Mouse (Mus musculus): ENCODE results near the gene Zfand3. TPM values are rescaled to one million over a fixed set of nuclear protein-coding genes. Genes with fewer than 3 reads are reported as not detected.

The Zfand3 gene
- polyA plus RNA-seq, 3 experiments from 2014 or later, result 17.4 to 33.0 (median 17.9) TPM

DNA sequence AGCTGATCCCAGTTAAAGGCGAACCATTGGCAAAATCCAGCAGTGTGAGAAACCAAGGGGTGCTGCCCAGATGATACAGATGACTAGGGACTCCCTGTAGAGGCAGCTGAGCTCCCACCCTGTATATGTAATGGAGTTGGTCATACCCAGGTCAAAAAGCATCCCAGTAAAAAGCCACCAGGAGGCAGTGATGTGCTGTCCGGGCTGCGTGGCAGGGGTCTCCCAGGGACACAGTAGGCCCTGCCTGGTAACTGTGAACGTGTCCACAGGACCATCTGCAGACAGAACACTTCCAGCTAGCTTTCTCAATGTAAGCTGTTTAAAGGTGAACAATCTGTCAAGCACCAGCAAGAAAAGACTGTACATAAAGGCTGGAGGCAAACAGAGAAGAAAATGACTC is 228.2 kb downstream of the Zfand3 start:
- ATAC-seq, result no peak

DNA sequence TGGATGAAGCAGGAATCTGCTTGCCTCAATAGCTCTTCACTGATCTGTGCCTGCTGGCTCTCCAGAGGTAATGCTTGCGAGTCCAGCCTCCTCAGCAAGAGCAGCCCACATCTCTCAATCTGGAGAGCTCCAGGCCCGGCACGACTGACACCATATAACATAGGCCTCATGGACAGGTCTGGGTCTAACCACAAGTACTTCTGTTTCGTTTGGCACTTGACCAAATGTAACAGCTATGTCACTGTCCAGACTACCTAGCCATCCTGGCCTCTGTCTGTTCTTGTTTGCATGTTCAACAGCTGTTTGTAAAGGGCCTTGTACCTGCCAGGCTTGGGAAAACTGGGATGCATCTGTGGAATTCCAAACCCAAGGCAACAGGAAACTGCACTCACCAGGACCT is 230.8 kb downstream of the Zfand3 start:
- no peak for ATAC-seq

DNA sequence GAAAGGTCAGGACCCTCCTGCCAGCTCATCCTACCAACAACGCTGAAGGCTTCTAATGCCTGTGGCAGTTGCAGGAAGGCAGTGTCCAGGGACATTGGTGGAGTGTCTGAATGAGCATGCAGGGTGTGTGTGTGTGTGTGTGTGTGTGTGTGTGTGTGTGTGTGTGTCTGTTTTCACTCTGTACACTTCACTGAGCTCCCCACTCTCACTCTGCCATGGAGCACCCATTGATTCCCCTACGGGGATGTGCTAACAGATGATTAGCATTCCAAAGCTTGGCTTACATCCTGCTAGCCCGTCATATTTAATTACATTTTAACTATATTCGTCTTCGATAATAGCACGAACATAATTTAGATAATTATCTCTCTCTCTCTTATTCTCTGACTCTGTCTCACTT is 232.1 kb downstream of the Zfand3 start:
- no peak for ATAC-seq

DNA sequence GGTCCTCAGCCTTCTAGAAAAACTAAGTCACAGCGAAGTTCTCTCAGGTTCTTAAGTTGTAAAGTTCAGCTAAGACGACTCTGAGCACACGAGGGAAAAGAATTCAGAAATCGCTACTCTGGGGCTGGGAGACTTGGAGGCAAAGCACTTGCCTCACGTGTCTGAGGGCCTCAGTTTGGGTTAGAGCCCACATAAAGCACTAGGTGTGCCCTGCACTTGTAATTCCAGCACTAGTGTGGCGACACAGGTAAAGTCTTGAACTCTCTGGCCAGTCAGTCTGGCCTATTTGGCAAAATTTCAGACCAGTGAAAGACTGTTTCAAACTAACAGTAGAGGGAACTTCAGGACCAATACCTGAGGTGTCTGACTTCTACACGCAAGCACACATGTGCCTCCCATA is 233.1 kb downstream of the Zfand3 start:
- ATAC-seq, result no peak

DNA sequence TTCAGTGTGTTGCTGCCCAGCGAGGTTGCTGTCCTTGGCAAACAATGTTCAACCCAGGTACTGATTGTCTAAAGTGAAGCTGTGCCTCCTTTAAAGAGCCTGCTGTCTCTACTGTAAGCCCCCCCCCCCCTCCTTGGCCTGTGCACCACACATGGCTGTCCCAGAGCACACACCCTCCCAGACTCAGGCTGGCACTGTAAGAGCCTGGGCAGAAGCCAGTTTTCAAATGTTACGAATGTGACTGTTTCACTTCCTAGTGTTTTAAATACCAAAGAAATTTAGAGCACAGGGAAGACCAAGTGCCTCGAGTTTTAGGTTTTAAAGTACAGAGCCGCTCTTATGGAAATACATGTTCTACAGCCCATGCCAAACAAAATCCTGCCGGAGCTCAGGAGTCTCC is 234.9 kb downstream of the Zfand3 start:
- ATAC-seq, result no peak

DNA sequence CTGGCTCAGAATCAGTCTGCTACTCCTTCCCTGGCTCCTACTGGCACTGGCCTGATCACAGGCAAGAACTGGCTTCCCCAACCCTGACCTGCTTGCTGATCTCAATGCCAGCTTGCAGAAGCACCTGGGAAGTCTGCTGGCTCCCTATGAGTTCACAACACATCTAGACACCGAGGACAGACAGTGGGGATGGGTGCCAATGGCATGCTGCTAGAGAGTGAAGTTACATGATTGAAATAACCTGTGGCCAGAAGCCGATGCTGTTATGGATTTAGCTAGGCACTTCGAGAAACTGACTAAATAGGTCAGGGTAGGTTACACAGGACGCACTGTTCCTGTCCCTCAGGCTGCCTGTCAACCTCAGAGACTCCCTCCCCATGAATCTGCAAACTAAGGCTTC is 236.1 kb downstream of the Zfand3 start:
- no peak for ATAC-seq

DNA sequence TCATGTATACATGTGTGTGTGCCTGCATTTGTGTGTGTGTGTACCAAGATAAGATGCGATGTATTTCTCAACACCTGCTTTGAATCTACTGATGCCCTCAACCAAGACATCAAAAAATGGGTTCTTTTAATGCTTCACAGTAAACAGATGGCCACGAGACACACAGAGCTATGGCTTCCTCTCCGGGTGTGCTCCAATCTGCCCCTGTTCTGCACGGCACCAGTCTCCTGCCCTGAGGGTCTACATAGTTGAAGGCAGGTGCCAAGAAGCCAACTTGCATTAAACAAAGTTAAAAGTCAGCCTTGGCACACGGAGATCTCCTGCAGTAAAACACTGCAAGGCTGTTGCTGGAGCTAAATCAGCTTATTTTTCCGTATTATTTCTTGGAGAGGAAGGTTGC is 236.5 kb downstream of the Zfand3 start:
- no peak for ATAC-seq

DNA sequence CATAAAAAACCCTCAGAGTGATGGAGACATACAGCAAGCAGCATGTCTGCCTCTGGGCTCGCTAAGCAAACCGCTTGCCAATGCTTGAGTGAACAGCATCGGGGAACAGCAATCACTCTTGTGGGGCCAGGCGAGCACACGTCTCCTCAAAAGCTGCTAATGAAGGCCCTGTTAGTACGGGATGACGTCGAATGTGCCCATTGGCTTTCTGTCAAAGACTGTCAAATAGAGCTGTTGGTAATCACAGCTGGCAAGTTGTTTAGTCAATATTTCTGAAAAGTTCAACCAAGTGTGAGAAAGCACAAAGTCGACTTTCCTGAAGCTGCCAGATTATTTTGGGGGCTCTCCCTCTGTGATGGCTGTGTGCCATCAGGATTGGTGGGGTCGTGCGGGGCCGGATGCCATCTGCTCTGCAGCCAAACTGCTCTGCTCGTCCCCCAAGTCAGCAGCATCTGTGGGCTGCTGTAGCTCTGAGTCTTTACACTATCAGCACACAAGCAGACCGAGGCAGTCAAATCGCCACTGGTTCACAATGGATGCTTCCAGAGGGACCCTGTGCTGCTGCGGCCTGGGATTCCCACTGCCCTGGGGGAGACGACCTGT is 237.3 kb downstream of the Zfand3 start:
- no peak for ATAC-seq

DNA sequence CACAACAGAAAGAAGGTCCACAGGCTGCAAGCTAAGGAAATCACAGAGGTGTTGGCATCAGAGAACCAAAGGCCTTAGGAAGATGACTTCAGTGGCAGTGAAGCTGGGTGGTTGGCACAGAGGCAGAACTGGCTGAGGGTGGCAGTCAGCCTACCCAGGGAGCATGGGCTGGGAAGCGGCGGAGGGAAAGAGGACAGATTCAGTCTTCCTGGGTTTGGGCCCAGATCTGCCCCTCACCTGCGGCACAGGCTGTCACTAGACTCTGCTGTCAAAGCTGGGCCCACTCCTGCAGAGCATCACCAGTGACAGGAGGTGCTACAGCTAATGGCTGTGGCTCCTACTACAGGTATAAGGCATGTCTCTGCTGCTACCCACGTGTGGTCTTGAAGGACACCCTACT is 238.1 kb downstream of the Zfand3 start:
- ATAC-seq, result no peak

DNA sequence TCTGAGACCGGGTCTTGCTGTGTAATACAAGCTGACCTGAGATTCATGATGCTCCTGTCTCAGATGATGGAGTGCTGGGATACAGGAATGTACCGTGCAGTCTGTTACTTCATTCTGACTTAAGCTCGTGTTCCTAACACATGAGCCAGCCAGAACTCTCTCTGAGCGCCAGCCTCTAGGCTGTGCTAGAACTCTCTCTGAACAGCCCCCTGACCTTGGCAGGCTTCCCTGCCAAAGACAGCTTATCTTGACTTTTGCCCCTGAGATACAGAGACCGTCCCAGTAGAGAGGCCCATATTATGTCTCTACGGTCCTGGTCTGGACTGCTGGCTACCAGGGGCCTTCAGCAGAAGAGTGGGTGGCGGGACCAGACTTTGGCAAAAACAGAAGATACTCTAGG is 239.0 kb downstream of the Zfand3 start:
- no peak for ATAC-seq

DNA sequence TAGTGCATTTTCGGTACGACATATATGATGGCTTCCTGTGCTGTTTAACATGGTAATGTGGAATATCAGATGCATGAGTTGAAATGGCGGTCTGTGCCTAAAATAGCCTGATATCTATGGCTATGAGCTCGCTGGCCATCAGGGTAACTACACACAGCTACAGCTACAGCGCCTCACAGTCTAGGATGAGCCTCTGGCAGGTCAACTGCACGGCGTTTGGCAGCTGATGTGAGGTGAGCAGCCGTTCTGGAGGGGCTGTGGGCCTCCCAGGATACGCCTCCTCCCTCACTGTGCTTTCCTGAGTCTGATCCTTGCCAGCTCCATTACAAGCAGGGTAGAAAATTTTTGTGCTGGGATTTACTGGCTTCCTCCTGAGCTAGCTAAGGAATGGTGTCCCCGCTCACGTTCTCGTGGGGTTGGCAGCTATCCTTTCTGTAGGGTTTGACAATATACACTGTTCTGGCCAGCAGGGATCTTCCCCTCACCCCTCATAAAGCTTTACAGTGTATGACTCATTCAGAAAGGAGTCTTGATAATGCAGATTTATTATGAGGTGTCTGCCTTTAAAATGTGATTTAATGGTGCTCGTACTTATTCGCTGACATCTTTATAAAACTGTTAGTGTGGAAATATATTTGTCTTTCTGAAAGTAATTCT is 240.2 kb downstream of the Zfand3 start:
- ATAC-seq, result no peak

DNA sequence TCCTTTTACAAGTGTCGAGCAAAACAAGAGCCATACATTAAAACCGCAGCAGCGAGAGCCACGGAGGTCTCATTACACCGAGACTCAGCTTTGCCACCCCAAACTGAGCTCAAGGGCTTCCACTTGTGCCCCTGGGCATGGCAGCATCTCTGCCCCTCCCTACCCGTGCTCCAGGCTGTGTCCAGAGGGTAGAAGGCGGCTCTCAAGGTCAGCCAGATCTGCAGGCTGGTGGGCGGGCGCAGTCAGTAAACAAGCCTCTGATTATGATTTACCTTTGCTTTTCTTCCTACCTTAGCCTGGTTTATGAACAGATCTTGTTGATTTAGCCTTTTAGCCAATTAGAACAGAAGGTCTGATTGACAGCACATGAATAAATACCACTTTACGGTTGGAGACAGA is 240.8 kb downstream of the Zfand3 start:
- ATAC-seq, result no peak

DNA sequence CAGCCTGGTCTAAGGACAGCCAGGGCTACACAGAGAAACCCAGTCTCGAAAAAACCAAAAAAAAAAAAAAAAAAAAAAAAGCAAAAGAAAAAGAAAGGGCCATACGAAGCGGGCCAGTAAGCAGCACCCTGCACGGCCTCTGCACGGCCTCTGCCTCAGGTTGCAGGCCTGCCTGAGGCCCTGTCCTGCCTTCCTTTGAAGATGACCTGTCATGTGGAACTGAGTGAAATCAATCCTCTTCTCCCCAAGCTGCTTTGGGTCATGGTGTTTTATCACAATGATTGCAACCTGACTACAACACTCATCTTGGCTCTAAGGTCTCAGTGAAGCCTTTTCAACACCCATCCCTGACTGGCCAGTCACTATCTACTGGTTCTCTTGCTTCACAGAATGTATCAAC is 248.5 kb downstream of the Zfand3 start:
- no peak for ATAC-seq

DNA sequence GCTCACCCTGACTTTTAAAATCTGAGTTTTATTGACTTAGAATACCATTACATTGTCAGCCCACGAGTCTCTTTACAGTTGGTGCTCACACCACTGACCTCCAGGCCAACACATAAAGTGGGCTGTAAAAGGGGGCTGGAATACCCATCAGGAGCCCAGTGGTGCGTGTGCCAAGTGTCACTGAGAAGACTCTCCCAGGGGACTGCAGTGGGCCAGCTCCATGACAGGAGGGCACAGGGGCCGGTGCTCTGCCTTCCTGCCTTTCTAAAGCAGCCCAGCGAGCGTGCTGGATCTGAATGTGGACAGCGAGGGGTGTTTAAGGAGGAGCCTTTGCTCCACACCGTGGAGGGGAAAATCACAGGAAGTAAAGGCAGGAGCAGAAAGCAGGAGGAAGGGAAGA is 249.4 kb downstream of the Zfand3 start:
- ATAC-seq, result no peak

DNA sequence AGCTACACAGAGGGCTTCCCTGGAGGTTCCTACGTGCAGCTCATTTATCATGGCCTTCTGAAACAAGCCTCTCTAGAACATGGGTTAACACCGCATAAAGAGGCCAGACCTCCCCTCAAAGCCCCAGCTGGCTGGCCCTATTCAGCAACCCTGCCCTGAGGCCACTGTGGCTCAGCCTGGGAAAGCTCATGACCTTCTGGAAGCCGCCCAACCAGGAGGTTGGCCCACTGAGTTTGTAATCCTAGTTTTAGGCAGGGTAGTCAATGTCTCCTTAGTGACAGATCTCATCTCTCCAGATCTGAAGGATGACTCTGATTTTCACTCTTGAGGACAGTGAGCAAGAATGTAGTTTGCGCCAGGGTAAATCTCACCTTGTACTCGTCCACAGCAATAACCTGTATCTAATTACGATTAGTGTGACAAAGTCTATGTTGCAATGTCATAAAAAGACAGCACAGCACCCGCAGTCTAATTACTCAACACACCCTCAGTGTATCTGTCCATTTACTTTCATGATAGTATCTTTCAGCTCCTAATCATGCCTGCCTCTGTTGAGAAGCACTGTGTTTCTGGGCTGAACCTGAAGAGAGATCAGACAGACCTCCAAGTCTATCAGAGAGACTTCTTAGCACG is 251.5 kb downstream of the Zfand3 start:
- ATAC-seq, result no peak

DNA sequence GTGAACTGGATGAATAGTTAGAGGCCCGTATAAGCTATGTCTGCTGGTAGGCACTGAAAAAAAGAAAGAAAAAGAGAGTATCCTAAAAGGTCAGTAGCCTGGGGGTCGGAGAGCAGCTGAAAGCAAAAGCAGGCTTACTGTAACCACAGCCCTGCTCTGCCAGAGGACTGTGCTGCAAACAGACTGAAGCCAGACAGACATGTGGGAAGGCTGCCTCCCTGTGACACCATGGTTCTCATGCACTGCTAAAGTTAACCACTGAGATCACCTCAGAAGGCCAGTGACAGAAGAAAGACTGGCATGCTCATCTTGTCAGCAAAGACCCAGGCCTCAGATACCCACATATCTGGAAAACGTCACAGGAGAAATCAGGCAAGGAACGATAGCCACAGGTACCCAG is 253.9 kb downstream of the Zfand3 start:
- no peak for ATAC-seq

DNA sequence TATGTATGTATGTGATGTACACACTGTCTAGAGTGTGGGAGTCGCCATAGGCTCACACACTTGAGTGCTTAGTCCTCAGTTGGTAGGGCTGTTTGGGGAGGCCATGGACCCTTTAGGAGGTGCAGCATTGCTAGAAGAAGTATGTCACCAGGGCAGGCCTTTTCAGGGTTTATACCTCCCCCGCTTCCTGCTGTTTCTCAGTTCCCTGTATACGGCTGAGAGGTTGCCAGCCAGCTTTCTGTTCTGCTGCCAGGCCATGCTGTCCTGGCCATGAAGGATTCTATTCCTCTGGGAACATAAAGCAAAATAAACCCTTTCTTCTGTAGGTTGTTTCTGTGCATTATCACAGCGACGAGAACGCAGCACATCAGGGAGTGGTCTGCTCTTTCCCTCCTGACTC is 255.4 kb downstream of the Zfand3 start:
- ATAC-seq, result no peak

Other genes starting within 250 kb of the Zfand3 start
- gene Mdga1, start 34.6 kb upstream of the Zfand3 start, polyA plus RNA-seq (2017; shearing (Covaris generic)), result not detected